Mouse (Mus musculus): ENCODE data around the gene Sco2. TPM values are rescaled to one million over a fixed set of nuclear protein-coding genes. Genes with fewer than 3 reads are reported as not detected.
A peak's percentile ranks its signal among the peaks of the same experiment; 100 is the strongest.

The Sco2 gene
- total RNA-seq (2021) = 10 to 100 TPM; 29.0 to 30.9 TPM
- long read RNA-seq, experiment 1, transcript Sco2-201 (3 exons, 1,145 nt) = major isoform, 6 of 24 reads
- long read RNA-seq, experiment 1, partial matches to known transcripts = 0 of 24 reads
- long read RNA-seq, experiment 1, other reads (novel, unspliced or antisense) = 16 of 24 reads
- long read RNA-seq, experiment 2, transcript Sco2-201 (3 exons, 1,145 nt) = major isoform, 5 of 18 reads
- long read RNA-seq, experiment 2, partial matches to known transcripts = 11 of 18 reads
- long read RNA-seq, experiment 2, other reads (novel, unspliced or antisense) = 0 of 18 reads

DNA sequence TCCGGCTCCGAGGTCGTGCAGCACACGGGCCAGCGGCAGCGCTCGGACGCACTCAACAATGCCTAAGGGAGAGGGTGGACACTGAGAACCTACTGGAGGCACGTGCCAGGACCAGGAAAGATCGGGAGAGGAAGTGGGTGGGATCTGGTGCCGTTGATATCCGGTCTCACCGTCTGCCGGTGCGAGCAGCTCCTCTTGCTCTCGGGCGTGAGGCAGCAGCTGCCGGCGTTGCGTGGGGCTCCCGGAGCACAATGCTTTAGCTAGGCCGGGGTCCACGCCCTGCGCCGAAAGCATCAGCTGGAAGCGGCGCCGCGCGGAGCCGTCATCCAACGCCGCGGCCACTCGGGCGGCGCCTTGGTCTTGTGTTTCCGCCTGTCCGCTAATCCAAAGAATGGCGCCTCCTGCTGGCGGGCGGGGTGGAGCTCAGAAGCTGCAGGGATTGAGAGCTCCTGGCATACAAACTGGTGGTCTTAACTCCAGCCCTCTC lies at the start of gene Sco2:
Gene Sco2 (minus strand): TSS at position 85 of the 487 bp plus-strand sequence.
- DNase-seq = peak; percentile 92 to 97

DNA sequence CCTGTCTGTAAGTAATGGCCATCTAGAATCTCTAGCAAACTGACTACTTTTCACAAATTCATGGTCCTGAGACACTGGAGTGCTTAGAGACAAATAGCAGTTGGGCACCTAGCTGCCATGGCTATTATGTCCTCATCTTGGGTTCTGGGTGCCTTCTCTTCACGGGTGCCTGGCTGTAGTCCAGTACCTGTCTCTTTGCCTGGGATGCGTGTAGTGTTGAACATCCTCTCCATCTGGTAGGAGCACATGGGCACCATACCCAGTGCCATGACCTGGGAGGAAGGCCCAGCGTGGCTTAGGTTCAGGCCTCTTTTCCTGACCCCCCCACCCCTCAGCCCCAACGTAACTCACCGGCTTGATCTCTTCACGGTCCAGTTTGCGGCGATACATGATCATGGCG lies 48.3 kb upstream of the Sco2 start:
- DNase-seq = no peak

DNA sequence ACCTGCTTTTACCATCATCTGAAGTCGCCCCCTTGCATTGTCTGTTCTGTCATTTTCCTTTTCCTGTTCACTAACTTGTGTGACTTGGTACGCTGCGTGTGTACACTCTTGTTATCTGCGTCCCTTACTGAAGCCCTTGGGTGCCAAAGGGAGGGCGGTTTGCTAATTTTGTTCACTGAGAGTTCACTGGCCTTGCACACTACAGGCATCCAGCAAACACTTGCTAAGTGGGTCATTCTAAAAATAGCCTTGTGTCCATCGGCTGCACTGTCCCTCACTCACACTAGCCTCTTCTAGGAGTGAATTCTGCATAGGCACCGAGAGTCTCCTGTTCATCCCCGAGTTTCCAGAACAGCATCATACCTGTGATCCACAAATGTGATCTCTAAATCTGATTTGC lies 41.6 kb upstream of the Sco2 start:
- peak; percentile 56 to 72 for DNase-seq

DNA sequence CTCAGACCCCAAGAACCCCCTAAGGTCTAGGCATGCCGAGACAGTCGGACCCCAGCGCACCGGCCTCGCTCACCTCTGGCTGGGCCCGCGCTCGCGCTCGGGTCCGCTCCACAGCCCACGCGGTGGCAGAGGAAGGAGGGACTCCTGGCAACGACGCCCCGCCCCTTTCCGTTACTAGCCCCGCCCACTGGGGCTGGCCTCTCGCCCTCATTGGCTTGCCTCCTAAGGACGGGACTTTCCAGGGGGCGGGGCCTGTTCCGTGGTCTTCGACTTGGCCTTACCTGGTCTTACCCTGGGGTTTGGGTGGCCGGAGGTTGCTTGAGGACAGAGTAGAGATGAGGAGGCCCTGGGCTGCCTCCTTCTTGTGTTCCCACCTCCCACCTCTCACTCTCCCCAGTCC lies 36.5 kb upstream of the Sco2 start, which contains the start of gene Syce3:
Gene Syce3 (minus strand): TSS at position 386 of the 400 bp plus-strand sequence.
- no peak for DNase-seq

DNA sequence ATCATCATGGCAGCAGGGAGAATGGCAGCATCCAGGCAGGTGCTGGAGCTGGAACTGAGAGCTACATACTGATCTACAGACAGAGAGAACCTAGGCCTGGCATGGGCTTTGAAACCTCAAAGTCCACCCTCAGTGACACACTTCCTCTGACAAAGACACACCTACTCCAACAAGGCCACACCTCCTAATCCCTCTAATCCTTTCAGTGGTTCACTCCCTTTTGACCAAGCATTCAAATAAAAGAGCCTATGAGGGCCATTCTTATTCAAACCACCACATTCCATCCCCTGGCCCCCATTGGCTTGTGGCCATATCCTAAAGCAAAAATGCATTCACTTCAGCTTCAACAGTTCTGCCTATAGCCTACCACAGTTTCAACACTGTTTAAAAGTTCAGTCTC lies 33.0 kb upstream of the Sco2 start:
- no peak for DNase-seq

DNA sequence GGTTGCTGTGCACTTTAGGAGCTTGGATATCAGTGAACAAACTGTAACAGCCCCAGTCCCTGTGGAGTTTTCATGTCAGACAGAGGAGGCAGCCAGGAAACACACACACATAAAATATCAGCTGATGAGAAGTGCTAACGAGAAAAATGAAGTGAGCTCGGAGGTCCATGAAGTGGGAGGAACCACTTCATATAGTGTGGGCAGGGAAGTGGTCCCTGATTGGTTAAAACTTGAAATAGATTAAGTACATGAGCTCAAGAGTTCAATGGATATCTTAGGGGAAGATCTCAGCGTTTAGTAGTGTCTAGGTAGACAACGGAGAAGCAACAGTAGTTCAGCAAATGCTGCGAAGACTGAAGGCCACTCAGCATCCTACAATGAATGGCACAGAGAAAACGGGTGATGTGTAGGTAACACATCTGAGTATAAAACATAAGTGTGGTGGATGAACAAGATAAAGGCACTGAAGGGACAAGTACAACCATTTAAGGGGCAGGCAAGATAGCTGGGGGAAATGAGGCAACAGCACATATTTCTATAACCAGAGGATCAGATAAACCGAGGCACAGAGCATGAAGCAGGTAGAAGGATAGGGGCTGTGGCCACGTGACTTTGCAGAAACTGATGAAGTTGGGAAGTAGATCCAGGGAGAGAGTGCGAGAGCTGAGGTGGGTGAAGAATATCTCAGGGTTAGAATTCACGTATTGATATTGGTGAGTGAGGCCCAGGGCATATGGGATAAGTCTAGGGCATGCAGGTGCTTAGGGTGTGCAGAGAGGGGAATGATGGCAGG lies 31.4 kb upstream of the Sco2 start:
- DNase-seq = no peak

DNA sequence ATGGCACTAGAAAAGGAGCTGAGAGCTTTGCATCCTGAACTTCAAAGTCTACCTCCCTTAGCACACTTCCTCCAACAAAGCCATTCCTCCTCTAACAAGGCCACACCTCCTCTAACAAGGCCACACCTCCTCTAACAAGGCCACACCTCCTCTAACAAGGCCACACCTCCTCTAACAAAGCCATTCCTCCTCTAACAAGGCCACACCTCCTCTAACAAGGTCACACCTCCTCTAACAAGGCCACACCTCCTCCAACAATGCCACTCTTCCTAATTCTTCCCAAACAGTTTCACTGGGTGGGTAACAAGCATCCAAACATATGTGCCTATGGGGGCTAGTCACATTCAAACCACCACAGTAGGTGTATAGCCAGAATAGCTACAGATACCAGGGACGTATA lies 28.8 kb upstream of the Sco2 start:
- no peak for DNase-seq

DNA sequence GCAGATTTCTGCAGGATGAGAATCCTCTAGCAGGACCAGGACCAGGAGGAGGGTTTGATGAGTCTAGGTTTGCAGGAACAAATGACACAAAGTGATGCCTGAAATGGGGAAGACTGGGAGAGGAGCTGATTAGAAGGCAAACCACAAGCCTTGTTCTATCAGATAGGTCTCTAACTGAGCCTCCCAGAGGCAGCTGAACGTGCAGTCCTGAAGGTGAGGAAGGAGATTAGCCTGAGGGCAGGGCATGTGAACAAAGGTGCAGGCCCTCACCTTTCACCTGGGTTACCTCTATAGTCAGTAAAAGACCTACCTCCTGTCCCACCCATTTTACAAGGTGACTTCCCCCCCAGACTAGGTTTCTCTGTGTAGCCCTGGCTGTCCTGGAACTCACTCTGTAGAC lies 26.1 kb upstream of the Sco2 start:
- no peak for DNase-seq

DNA sequence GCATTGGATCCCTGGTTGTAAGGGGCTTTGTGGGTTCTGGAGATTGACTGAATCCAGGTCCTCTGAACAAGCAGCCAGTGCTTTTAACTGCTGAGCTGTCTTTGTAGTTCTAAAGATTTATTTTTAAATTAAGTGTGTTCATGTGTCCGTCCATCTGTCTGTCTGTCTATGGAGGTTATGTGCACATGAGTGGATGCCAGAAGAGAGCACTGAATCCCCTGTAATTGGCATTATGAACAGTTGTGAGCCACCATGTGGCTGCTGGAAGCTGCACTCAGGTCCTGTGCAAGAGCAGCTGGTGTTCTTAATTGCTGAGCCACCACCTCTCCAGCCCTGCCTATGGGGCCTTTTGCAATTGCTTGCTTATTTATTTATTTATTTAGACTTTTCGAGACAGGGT lies 24.5 kb upstream of the Sco2 start:
- no peak for DNase-seq

DNA sequence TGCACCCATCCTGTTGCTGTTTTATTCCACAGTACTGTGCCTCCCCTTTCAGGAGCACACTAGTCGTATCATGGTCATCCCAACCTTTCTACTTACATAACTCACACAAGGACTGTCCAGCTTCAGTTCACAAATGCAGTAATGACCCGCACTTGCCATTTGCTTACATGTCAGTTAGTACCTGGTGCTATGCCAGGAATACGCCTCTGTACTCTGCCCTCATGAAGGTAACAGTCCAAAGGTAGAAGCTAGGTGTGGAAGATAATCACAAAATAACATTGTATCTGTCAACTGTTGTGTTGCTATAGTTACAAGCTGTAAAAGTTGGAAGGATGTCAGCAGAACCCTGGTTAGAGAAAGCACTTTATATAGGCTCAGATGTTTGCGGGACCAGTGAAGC lies 23.2 kb upstream of the Sco2 start:
- DNase-seq = no peak

DNA sequence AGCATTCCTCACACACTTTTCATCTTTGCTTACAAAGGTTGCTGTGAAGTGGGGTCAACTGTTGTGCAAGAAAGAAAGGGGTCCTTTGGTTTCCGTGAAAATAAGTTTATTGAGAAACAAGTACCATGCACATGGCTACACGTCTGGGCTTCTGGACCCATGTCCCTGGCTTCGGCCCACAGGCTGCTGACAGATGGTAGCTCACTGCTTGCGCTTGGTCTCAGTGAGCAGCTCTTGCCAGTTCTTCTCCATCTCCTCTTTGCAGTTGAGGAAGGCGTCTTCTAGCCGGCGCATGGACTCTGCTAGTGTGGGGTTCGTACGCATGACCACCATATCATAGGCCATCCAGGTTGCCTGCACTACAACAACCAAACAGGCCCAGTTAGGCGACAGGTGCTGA lies 16.4 kb upstream of the Sco2 start:
- no peak for DNase-seq

DNA sequence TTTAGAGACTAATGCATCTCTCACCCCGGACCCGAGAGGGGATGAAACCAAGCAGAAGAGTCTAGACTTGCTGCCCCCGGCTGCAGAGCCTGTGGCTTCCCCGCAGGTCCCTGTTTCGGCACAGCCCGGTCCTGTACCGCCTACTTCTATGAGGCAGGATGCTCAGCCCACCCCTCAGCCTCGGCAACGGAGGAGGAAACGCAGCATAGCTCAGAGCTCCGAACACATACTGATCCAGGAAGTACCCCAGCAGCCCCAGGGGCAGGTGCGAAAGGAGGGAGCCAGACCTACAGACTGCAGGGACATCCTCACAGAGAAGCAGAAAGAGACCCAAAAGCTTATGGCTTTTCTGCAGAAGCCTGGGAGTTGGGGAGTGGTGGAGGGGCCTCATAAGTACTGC lies 13.5 kb upstream of the Sco2 start:
- no peak for DNase-seq

DNA sequence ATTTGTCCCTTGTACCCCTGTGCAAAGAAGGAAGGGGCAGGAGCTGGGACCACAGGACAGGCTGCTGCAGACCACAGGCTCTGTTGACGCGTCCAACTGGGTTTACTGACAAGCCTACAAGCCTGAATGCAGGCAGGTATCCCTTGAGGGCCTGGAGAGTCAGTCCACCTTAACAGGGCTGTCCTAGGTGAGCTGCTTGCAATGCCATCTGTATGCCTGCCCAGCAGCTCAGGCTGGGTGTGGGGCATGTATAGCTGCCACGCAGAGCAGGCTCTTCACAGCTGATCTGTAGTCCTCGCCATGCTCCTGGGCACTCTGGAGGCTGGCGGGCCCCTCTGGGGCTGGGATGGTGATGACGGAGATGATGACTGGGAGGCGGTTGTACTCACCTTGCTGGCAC lies 11.0 kb upstream of the Sco2 start, which contains the start of gene Klhdc7b:
Gene Klhdc7b (plus strand): TSS at position 301 of the 400 bp plus-strand sequence.
- DNase-seq = no peak

DNA sequence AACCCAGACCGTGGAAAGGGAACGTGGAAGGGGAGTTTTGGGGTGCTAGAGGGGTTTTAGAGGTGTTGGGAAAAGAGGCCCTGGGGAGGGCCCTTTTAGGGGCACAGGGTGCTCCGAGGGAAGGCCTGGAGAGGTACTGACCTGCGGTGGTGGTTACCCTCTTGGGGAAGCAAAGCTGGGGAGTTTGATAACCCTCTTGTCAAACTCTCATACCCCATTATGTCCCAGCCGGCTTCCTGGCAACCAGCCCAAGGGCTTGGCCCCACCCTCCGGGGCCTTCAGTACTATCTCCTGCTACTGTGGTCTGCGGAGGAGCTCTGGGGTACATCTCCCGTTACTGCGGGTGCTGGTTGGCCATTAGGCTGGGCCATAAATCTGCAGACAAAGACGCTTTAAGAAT lies 5.8 kb upstream of the Sco2 start:
- no peak for DNase-seq

DNA sequence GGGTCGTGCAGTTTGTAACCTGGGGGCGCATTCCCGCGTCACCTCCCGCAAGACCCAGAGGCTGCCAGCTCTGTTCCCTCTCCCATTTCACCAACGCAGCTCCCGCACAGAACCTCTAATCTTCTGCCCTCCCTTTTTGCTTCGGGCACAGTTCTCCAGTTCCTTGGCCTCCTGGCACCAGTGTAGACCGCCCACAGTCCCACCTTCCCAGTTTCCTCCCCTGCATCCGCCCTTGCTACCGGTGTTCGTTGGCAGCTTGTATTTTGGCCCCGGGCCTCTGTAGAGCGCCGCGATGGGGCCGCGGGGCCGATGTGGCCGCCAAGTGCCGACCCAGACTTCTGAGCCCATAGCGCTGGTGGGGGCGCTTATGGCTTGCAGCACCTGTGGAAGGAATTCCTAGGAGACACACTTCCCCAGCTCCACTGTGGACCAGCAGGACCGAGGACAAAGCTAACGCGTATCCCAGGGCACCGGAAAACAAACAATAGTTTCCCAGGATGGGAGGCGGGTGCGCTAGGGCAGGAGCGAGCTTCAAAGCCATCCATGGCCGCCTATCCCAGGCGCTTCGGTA lies 5.3 kb upstream of the Sco2 start, which contains the start of gene Odf3b:
Gene Odf3b (minus strand): TSS at position 452 of the 571 bp plus-strand sequence.
- DNase-seq = peak; percentile 72 to 74

DNA sequence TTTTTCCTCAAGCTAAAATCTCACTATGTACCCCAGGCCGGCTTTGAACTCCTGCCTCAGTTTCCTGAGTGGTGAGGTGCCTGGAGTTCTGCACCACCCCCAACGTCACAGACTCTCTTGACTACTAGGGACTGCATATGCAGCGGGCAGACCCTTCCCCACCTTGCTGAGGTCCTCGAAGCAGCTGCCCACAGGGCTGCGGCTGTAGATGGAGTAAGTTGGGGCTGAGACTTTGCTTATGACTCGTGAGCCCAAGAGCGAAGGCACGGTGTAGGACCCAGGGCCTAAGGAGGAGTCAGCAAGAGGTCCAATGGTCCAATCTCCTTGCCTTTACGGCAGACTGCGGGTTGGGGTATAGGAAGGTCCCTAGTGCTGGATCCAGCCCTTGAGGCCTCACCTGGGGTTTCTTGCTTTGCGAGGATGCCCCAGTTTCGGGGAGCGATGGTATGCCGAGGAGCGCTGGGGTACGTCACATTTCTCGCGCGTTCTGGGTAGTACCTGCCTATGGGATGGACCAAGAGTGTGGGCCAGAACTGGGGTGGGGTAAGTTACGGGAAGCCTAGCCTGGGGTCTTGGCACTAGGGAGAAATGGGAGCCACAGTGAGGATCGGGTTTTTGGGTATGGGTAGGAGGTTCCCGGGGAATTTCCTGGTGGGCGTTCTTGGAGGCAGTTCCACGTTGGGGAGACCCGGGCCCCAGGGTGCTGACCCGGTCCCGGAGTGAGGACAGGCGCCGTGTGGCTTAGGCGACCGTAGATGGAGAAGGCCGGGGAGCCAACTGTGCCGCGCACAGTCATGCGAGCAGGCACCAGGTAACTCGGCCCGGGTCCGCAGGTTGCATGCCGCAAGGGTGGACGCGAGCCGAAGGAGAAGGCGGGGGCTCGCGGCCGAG lies 4.5 kb upstream of the Sco2 start:
- no peak for DNase-seq

DNA sequence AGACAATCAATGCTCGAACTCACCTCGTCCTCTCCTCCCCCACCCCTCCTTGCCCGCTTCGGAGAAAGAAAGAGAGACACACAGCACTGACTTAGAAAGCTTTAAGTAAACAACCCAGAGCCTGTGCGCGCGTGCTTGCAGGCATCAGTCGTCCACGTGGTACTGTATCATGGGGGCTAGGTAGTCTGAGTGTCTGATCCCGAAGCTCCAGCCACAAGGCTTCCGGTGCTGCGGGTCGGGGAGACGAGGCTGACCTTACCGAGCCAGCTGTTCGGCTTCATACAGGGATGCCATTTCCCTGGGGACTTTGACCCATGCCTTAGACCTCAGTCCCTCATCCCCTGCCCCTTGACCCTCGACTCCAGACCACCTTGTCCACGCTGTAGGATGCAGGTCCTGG lies 3.7 kb upstream of the Sco2 start:
- no peak for DNase-seq

DNA sequence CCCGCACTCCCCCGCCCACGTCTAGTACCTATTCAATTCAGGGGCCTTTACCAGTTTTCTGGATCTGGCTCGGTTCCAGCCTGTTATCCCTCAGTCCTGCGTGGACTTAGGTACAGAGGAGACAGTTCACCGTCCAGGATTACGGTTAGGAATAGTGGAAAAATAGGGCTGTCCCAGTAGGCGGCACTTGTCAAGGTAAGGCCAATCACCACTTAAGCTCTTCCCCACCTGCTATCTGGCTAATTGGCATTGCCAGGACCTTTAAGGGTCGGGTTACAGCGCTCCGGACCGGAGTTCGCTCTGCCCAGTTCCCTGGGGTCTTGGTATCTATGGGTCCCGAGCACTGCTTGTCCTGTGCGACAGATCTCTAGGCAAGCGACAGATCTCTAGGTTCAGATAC lies 3.3 kb upstream of the Sco2 start, which contains the start of gene Tymp:
Gene Tymp (minus strand): TSS at position 83 of the 400 bp plus-strand sequence.
- no peak for DNase-seq

DNA sequence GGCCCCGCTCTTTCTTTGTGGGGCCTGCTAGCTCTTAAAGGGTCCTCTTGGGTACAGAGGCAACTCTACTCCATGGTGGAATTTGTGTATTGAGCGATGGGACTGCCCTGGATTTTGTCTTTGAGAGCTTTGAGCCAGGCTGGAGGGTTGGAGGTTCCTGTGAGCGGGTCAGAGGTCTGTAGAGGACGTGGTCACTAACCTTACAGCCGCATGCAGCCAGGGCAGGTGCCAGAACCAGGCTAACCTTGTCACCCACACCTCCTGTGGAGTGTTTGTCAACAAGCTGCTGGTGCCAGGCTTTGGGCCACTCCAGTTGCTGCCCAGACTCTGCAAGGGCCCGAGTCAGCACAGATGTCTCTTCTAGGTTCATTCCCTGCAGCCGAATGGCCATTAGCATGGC lies 2.4 kb upstream of the Sco2 start:
- no peak for DNase-seq

DNA sequence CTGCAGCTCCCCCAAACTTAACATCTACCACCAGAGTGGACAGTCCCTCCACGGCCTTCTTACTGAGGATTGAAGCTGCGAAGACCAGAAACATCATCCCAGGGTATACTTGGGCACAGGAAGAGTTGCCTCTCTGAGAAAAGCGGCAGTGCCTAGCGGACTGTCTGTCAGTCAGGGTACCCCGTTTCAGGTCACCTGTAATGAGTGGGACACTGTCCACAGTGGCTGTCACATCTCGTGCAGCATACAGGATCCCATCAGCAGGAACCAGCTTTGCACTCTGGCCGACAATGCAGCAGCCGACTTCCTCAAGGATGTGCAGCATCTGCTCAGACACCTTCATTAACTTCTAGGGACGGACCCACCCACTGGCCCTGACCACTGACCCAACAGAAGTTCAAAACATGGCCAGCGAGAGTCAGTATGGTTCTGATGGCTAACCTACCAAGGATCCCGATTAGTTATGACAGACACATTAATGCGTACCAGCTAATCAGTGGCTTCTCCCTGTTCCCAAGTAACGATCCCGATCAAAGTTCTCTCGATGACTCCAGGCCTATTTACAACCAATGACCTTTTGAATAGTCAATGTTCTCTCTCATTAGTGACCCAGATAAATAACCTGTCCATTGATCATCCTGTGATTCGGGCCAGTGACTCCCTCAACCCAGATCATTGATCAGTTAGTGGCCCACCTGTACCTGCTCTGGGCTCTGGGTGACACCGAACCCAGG lies 1.3 kb upstream of the Sco2 start:
- no peak for DNase-seq

DNA sequence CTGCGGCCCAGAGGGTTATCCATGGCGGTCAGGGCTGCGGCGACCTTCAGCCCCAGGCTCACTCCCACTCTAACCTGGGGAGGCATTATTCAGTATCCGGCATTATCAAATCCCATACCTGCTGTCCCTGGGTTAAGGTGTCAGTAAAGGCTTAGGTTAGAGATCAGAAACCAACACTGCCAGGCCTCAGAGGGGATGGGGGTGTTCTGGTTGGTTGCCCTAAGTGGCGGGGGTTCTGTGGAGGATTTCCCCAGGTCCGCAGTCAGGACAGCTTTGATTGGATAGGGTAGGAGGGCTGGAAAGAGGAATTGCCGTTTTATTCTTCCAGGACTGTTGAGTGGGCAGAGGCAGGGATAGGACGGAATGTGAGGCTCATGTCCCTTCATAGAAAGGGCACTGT lies 694 bp upstream of the Sco2 start:
- no peak for DNase-seq

Data from heart, adult 18-20 months (tissue).